Mouse (Mus musculus) lung, postnatal 4 days (tissue): ENCODE measurements around the gene Gm10722.
"Not testable (repeated sequence)": the region's sequence is repeated elsewhere in the genome, so short reads cannot be mapped to it uniquely, and the experiment has no call there.

ENCODE experiments used
- DNase-seq, 2 experiments: peaks; one replicate each; pipeline ENCODE4 v3.0.0; 2021

The Gm10722 gene

GRCm38 (mm10) chr9:3025653-3026052, 24.9 kb downstream of the Gm10722 start:
- peak; percentile 75 to 87 for DNase-seq

- not testable (repeated sequence) for DNase-seq
Measured at GRCm38 (mm10) chr9:3026136-3026535, 25.4 kb downstream of the Gm10722 start.

- DNase-seq: not testable (repeated sequence)
Measured at GRCm38 (mm10) chr9:3026741-3027140, 26.0 kb downstream of the Gm10722 start.

GRCm38 (mm10) chr9:3027200-3027599, 26.5 kb downstream of the Gm10722 start:
- not testable (repeated sequence) for DNase-seq

- DNase-seq: peak; percentile 48 to 53
Measured at GRCm38 (mm10) chr9:3029276-3030000, 28.7 kb downstream of the Gm10722 start.

- DNase-seq: not testable (repeated sequence)
Measured at GRCm38 (mm10) chr9:3030677-3031318, 30.1 kb downstream of the Gm10722 start.

- DNase-seq: not testable (repeated sequence)
Measured at GRCm38 (mm10) chr9:3034299-3034698, 33.6 kb downstream of the Gm10722 start, which contains the start of gene Gm17535. Gene Gm17535 (plus strand): TSS chr9:3034599.

GRCm38 (mm10) chr9:3036577-3036976, 35.9 kb downstream of the Gm10722 start, which contains the start of gene Gm10715:
Gene Gm10715 (plus strand): TSS chr9:3036877.
- DNase-seq: not testable (repeated sequence)

- DNase-seq: not testable (repeated sequence)
Measured at GRCm38 (mm10) chr9:3038161-3038560, 37.4 kb downstream of the Gm10722 start.
